Mouse (Mus musculus) layer of hippocampus, adult 2 months (tissue): ENCODE measurements at regions not wholly inside any gene's neighbourhood (a gene's known extent, or its start where the extent isn't known, plus 50 kb on each side); places are given as distances from the start of the nearest gene placed in this dataset.
"Not testable (repeated sequence)": the region's sequence is repeated elsewhere in the genome, so short reads cannot be mapped to it uniquely, and the experiment has no call there.

ENCODE experiments used
- DNase-seq, 2 experiments: peaks; one replicate each; pipeline ENCODE4 v3.0.0; 2022; ENCODE audit warnings: low spot score in 2 of 2
- H3K27ac ChIP-seq: fragments of 200-600 bp; 2 replicates; pipeline ENCODE4 v1.8.1; 2022
- H3K4me3 ChIP-seq: fragments of 200-600 bp; 2 replicates; pipeline ENCODE4 v1.8.1; 2022; ENCODE audit warnings: mild to moderate bottlenecking
- CTCF ChIP-seq: fragments of 200-600 bp; conservative IDR thresholded peaks from 2 replicates; pipeline ENCODE4 v1.8.1; 2022; ENCODE audit warnings: antibody characterized with exemption, mild to moderate bottlenecking, moderate library complexity

- Histone ChIP-seq H3K4me3 (no peak overlapping the region), H3K27ac (no peak overlapping the region)
- no peak for TF ChIP-seq CTCF
- no peak for DNase-seq
Observed at GRCm38 (mm10) chr19:54099292-54099691, 55.3 kb downstream of the Adra2a start.

- Histone ChIP-seq H3K27ac (no peak overlapping the region), H3K4me3 (no peak overlapping the region)
- DNase-seq: no peak
- TF ChIP-seq CTCF: no peak
Observed at GRCm38 (mm10) chr19:54099769-54100168, 55.8 kb downstream of the Adra2a start.

GRCm38 (mm10) chr19:54106571-54106970, 62.6 kb downstream of the Adra2a start:
- H3K4me3 ChIP-seq: no peak overlapping the region
- TF ChIP-seq CTCF: no peak
- no peak overlapping the region for H3K27ac ChIP-seq
- no peak for DNase-seq

GRCm38 (mm10) chr19:54107103-54107821, 63.3 kb downstream of the Adra2a start:
- no peak for DNase-seq
- no peak for TF ChIP-seq CTCF
- Histone ChIP-seq H3K27ac (no peak overlapping the region), H3K4me3 (no peak overlapping the region)

DNA sequence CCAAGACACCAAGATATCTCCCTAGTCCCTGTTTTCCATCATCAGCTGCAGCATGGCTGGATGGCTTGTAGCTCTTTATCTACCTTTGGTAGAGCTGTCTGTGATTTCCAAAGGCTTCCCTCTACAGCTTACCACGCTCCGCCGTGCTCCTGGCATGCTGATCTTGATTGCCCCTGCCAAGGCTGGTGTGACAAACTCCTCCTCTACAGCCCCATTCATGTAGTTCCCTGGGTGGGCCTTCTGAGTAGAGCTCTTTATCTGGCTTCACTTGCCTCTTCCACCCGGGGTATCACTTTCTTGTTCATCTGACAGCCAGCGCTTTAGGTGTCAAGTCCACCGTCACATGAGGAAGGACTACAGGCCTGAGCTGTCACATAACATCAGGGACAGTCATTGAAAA, 66.1 kb downstream of the Adra2a start:
- Histone ChIP-seq H3K4me3 (no peak overlapping the region), H3K27ac (no peak overlapping the region)
- no peak for TF ChIP-seq CTCF
- no peak for DNase-seq

DNA sequence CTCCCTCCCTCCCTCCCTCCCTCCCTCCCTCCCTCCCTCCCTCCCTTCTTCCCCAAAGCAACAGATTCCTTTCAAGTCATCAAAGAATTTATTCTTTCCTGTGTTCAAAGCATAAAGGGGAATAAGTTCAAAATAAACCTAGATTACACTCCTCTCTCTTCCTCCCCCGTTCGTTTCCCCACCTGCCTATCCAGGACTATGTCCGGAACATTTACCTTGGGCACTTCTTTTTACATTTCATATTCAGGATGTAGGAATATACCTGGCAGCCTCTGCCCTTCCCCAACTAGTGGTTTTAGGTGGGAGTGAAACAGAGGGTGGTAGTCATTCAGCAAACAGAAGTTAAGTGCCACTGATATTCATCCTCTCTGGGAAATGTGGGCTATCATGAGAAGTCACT, 68.7 kb downstream of the Adra2a start:
- no peak overlapping the region for H3K27ac ChIP-seq
- H3K4me3 ChIP-seq: no peak overlapping the region
- no peak for TF ChIP-seq CTCF
- DNase-seq: no peak

GRCm38 (mm10) chr19:54113421-54113820, 69.5 kb downstream of the Adra2a start:
- H3K4me3 ChIP-seq: no peak overlapping the region
- DNase-seq: no peak
- no peak for TF ChIP-seq CTCF
- H3K27ac ChIP-seq: no peak overlapping the region

DNA sequence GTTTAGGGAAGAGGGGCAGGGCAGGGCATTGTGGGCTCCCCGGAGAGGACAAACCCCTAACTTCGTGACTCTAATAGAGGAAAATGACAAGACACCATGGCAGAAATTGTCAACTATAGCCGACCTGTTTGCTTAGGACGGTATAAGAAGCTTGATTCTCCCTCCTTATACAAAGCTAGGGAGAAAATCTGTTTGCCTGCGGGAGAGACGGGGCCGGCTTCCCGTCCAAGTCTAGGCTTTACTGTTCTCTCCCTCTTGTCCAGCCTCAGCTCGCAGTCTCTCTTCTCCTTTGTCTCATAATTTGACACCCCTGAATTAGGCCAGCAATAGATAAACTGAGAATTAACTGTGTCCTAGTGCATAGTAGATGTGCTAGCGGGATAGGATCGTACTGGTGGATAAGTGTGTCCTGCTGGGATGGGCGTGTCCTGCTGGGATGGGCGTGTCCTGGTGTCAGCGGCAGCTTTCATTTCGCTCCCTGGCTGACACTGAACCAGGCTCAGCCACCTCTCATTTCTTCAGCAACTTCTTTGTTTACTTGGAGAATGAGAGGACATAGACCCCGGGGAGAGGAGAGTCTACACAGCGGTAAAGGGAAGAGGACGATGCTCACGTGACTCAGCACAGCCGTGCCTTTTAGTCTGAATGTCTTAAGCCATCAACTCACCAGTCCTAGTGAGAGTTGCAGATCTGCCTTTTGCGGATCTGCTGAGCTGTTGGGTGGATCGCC, 70.8 kb downstream of the Adra2a start:
- no peak for DNase-seq

DNA sequence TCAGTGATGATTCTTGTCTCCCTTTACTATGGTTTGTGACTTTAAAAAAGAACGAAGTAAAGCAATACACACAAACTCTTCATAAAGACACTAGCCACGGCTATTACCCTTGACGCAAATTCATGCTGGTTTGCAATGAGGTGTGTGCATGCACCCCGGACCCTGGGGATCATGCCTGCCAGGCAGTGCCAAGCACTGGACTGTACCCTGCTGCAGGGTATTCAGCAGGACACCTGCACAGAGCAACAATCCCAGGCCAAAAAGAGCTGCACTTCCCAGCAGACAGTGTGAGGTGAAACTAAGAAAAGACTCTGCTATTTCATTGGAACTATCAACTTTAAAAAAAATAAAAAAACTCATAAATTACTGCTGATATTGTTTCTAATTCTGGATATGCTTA, 71.4 kb downstream of the Adra2a start:
- TF ChIP-seq CTCF: no peak
- DNase-seq: no peak
- peak overlapping the region; percentile 59 for H3K4me3 ChIP-seq
- no peak overlapping the region for H3K27ac ChIP-seq

More for the DNA sequence above, 70.8 kb downstream of the Adra2a start:
- TF ChIP-seq CTCF: no peak
- peak overlapping the region; percentile 59 for H3K4me3 ChIP-seq
- H3K27ac ChIP-seq: no peak overlapping the region

DNA sequence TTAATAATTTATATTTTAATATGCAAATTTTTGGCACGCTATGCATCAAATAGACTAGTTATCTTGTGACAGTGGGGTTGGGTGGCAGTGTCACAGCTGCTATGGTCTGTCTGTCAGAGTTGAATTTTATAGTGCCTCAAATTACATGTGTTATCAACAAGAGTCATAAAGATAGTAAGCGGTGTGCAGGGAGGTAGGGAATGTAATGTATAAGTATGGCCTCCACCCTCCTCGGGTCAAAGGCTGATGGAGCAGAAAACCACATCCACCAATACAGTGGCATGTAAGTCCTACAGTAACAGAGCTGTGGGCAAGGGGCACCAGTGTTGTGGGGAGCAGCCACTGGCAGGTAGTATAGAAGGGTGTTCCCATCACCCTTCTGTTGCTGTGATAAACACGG, 72.9 kb downstream of the Adra2a start:
- TF ChIP-seq CTCF: no peak
- no peak for DNase-seq

GRCm38 (mm10) chr19:54117676-54118075, 73.7 kb downstream of the Adra2a start:
- no peak for TF ChIP-seq CTCF
- DNase-seq: no peak
- Histone ChIP-seq H3K27ac (no peak overlapping the region), H3K4me3 (no peak overlapping the region)

More for the DNA sequence above, 72.9 kb downstream of the Adra2a start:
- Histone ChIP-seq H3K4me3 (no peak overlapping the region), H3K27ac (no peak overlapping the region)

DNA sequence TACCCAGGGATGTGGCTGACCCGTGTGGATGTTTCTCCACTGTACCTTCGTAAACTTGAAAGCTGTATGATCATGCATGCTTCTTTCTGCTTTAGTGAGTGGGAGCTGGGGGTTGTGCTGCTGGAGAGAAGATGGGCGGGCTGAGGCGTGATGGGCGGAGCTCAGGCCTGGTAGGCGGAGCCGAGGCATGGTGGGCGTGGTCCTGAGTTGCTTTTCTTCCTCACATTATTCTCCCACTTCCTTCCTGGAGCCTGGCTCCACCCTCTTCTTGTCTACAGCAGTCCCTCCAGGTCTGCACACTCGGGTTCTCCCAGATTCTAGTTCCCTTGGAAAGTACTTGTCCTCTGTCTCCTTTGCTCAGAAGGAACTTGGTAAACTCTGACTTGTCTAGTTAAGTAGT, 79.6 kb downstream of the Adra2a start:
- no peak overlapping the region for H3K27ac ChIP-seq
- no peak for TF ChIP-seq CTCF
- H3K4me3 ChIP-seq: no peak overlapping the region
- no peak for DNase-seq

GRCm38 (mm10) chr19:54151766-54152165, 107.8 kb downstream of the Adra2a start:
- DNase-seq, H3K27ac ChIP-seq, H3K4me3 ChIP-seq: not testable (repeated sequence)

GRCm38 (mm10) chr19:54154400-54154799, 110.4 kb downstream of the Adra2a start:
- H3K4me3 ChIP-seq: no peak overlapping the region
- no peak overlapping the region for H3K27ac ChIP-seq
- DNase-seq: no peak
- TF ChIP-seq CTCF: no peak
